Mouse (Mus musculus): ENCODE data around the gene Cdk5r1.

- TF ChIP-seq CTCF (IDR thresholded peaks at IDR 0.05; ENCODE audit: low read depth) = no peak
- no peak for TF ChIP-seq EP300 (optimal IDR thresholded peaks at IDR 0.05)
These were observed 41.9 kb downstream of the Cdk5r1 start for GRCm38 (mm10) chr11:80518421-80519367.
